In genomic region chr12:4595055-4595454, GRCm38 (mm10) we compare ENCODE assay signal across 14 mouse cellular contexts. TPM values are rescaled to one million over a fixed set of nuclear protein-coding genes. Genes with fewer than 3 reads are reported as not detected.
DNase-seq lines count a peak whose midpoint lies in the region; ATAC-seq and TF ChIP-seq lines count a peak whose summit lies in the region.
"Had no signal": no experiment of that assay in that cellular context is flagged by ENCODE, and none has a peak within 500 bp of the region (broad histone marks: within the 10 kb centered on the region; RNA-seq: fewer than 3 reads in every experiment).

No protein-coding gene starts in this region.

- no peak for ATAC-seq in kidney, embryonic 16.5 days (ENCODE audit: low FRiP score, low TSS enrichment)
- ATAC-seq in G1E (ENCODE audit: extremely low read depth, insufficient number of reproducible peaks, low FRiP score, poor library complexity, severe bottlenecking), result peak; percentile 70
- ATAC-seq in liver, embryonic 14.5 days (ENCODE audit: insufficient read depth), result no peak
- no peak for ATAC-seq in kidney, embryonic 14.5 days (ENCODE audit: low FRiP score, low TSS enrichment)
- ATAC-seq: hindbrain, postnatal 0 days had no signal

- DNase-seq in kidney, postnatal 25 days, result no peak
- DNase-seq in 416B (ENCODE audit: low read depth) (peak; percentile 80), G1E (ENCODE audit: low spot score) (peak; percentile 42)
- DNase-seq in liver, embryonic 14.5 days (ENCODE audit: low read depth in 3 of 3, low spot score in 3 of 3), result no peak
- DNase-seq in urinary bladder, postnatal 10 days (ENCODE audit: low spot score), result no peak
- no peak for DNase-seq in embryo, embryonic 10 days (ENCODE audit: low spot score)
- DNase-seq: gastrocnemius, postnatal 36 days had no signal

- H3K9me3 ChIP-seq in kidney, embryonic 16.5 days (ENCODE audit: low read length), result no peaks in the 10 kb centered on the region
- no peaks in the 10 kb centered on the region for H3K9me3 ChIP-seq in G1E (replicated peaks)
- H3K9me3 ChIP-seq in liver, embryonic 14.5 days (ENCODE audit: control insufficient read depth, low read length), result no peaks in the 10 kb centered on the region
- H3K9me3 ChIP-seq in kidney, embryonic 14.5 days (ENCODE audit: control insufficient read depth, low read length), result no peaks in the 10 kb centered on the region
- H3K9me3 ChIP-seq: forebrain, embryonic 12.5 days had no signal

- H3K27ac ChIP-seq in kidney, embryonic 16.5 days (ENCODE audit: low read length), result no peak overlapping the region
- H3K27ac ChIP-seq in liver, embryonic 14.5 days, result no peak overlapping the region
- no peak overlapping the region for H3K27ac ChIP-seq in kidney, embryonic 14.5 days (ENCODE audit: low read depth, low read length)
- H3K27ac ChIP-seq: forebrain, embryonic 12.5 days; hindbrain, postnatal 0 days had no signal

- H3K9ac ChIP-seq in kidney, embryonic 16.5 days (replicated peaks; ENCODE audit: low read length), result no peak overlapping the region
- no peak overlapping the region for H3K9ac ChIP-seq in liver, embryonic 14.5 days (replicated peaks)
- no peak overlapping the region for H3K9ac ChIP-seq in kidney, embryonic 14.5 days (ENCODE audit: low read depth, low read length)
- H3K9ac ChIP-seq: forebrain, embryonic 12.5 days had no signal

- H3K4me1 ChIP-seq in kidney, embryonic 16.5 days (ENCODE audit: insufficient read depth, low read length), result peaks cover 21% of the 10 kb centered on the region
- H3K4me1 ChIP-seq in G1E (ENCODE audit: insufficient read depth, low read depth, low read length), result peaks cover 46% of the 10 kb centered on the region
- peaks cover 10 to 19% of the 10 kb centered on the region in 2 experiments for H3K4me1 ChIP-seq in liver, embryonic 14.5 days (replicated peaks; ENCODE audit: control insufficient read depth in 2 of 2, insufficient read depth in 2 of 2, low read length in 1 of 2)
- H3K4me1 ChIP-seq in kidney, embryonic 14.5 days (ENCODE audit: control insufficient read depth, insufficient read depth, low read length), result peaks cover 13% of the 10 kb centered on the region; the same call in 1 of the 2 replicates

- no peak for TF ChIP-seq EP300 in liver, embryonic 14.5 days (IDR thresholded peaks at IDR 0.05; ENCODE audit: low read depth)

- peak overlapping the region; percentile 31; the same call in 1 of the 2 replicates for H3K4me2 ChIP-seq in kidney, embryonic 16.5 days (replicated peaks; ENCODE audit: low read depth, low read length)
- H3K4me2 ChIP-seq in liver, embryonic 14.5 days (ENCODE audit: low read depth), result peak overlapping the region; percentile 34
- no peak overlapping the region; the same call in 1 of the 2 replicates for H3K4me2 ChIP-seq in kidney, embryonic 14.5 days (replicated peaks; ENCODE audit: low read depth, low read length)
- H3K4me2 ChIP-seq: forebrain, embryonic 12.5 days had no signal

- H3K27me3 ChIP-seq in kidney, embryonic 16.5 days (ENCODE audit: insufficient read depth, low read length), result no peaks in the 10 kb centered on the region
- H3K27me3 ChIP-seq in G1E (ENCODE audit: insufficient read depth, low read length), result no peaks in the 10 kb centered on the region
- no peaks in the 10 kb centered on the region for H3K27me3 ChIP-seq in liver, embryonic 14.5 days (ENCODE audit: control insufficient read depth, insufficient read depth, low read length)
- no peaks in the 10 kb centered on the region for H3K27me3 ChIP-seq in kidney, embryonic 14.5 days (ENCODE audit: control insufficient read depth, insufficient read depth, low read length)

- WGBS in kidney, embryonic 16.5 days, result 55% methylated on average over 6 of the region's 6 CpGs
- WGBS in liver, embryonic 14.5 days (ENCODE audit: insufficient replicate concordance), result 19% methylated on average over 6 of the region's 6 CpGs
- WGBS in kidney, embryonic 14.5 days, result 59% methylated on average over 6 of the region's 6 CpGs

- no peaks in the 10 kb centered on the region for H3K36me3 ChIP-seq in kidney, embryonic 16.5 days (ENCODE audit: insufficient read depth, low read length)
- H3K36me3 ChIP-seq in G1E (replicated peaks), result peaks cover 23% of the 10 kb centered on the region
- no peaks in the 10 kb centered on the region for H3K36me3 ChIP-seq in liver, embryonic 14.5 days (replicated peaks; ENCODE audit: control insufficient read depth, insufficient read depth, low read depth)
- no peaks in the 10 kb centered on the region for H3K36me3 ChIP-seq in kidney, embryonic 14.5 days (ENCODE audit: control insufficient read depth, insufficient read depth, low read length)
- H3K36me3 ChIP-seq: forebrain, embryonic 12.5 days had no signal

- TF ChIP-seq CTCF in G1E (IDR thresholded peaks at IDR 0.05; ENCODE audit: low read depth, low read length), result no peak
- TF ChIP-seq CTCF in liver, embryonic 14.5 days (IDR thresholded peaks at IDR 0.05; ENCODE audit: low read depth), result no peak

- no peak overlapping the region for H3K4me3 ChIP-seq in kidney, embryonic 16.5 days (ENCODE audit: low read length)
- H3K4me3 ChIP-seq in G1E (ENCODE audit: low read depth, low read length), result peak overlapping the region; percentile 2; the same call in 1 of the 2 replicates
- no peak overlapping the region for H3K4me3 ChIP-seq in liver, embryonic 14.5 days (ENCODE audit: insufficient read depth in 1 of 2, low read depth in 2 of 2, low read length in 2 of 2)
- H3K4me3 ChIP-seq in kidney, embryonic 14.5 days (ENCODE audit: low read length), result no peak overlapping the region
- H3K4me3 ChIP-seq: forebrain, embryonic 12.5 days had no signal

RNA-seq across cellular contexts. Expression of gene Gm3625, which starts 2.3 kb away (rescaled TPM):
- not detected in 2 replicates for polyA plus RNA-seq in kidney, embryonic 16.5 days (2015; fragmentation: Nextera tagmentation; extraction: Ambion mirVana)
- 89.8 TPM in 1 of 2 replicates, not detected in the other for total RNA-seq in G1E (2014; fragmentation: Nextera tagmentation)
- not detected in 2 replicates for total RNA-seq in G1E (2017)
- not detected in 2 replicates for polyA plus RNA-seq in G1E (2012)
- polyA plus RNA-seq in liver, embryonic 14.5 days (2012; rRNA removed), result not detected in 2 replicates
- polyA plus RNA-seq in liver, embryonic 14.5 days (2014; fragmentation: Nextera tagmentation; extraction: Ambion mirVana), result not detected in 2 replicates
- not detected in 2 replicates for polyA plus RNA-seq in kidney, embryonic 14.5 days (2014; fragmentation: Nextera tagmentation; extraction: Ambion mirVana)
- total RNA-seq: adrenal gland, adult 18-20 months; gastrocnemius, postnatal 36 days; hindbrain, postnatal 0 days; liver, adult 2 months; midbrain, postnatal 0 days had no signal
- polyA plus RNA-seq: forebrain, embryonic 12.5 days; hindbrain, postnatal 0 days; liver, adult 2 months; midbrain, postnatal 0 days had no signal

RNA-seq across cellular contexts. Expression of gene Itsn2, which starts 2.6 kb away (rescaled TPM):
- 33.3 and 37.2 TPM in 2 replicates for polyA plus RNA-seq in kidney, embryonic 16.5 days (2015; fragmentation: Nextera tagmentation; extraction: Ambion mirVana)
- total RNA-seq in G1E (2014; fragmentation: Nextera tagmentation), result 117 and 137 TPM in 2 replicates
- total RNA-seq in G1E (2017), result 149 and 168 TPM in 2 replicates
- 10.2 and 17.6 TPM in 2 replicates for polyA plus RNA-seq in G1E (2012)
- polyA plus RNA-seq in liver, embryonic 14.5 days (2012; rRNA removed), result 10.8 and 13.2 TPM in 2 replicates
- polyA plus RNA-seq in liver, embryonic 14.5 days (2014; fragmentation: Nextera tagmentation; extraction: Ambion mirVana), result 22.5 and 27.2 TPM in 2 replicates
- polyA plus RNA-seq in kidney, embryonic 14.5 days (2014; fragmentation: Nextera tagmentation; extraction: Ambion mirVana), result 33.0 and 46.8 TPM in 2 replicates

Comparison
In these comparisons a context has a peak if more than half of its experiments do, and no peak if none do; other contexts are left out.
1. DNase-seq: peak in 416B (single experiment) and G1E (single experiment); none in kidney, postnatal 25 days (0 of 2), liver, embryonic 14.5 days (0 of 3), urinary bladder, postnatal 10 days (single experiment) and embryo, embryonic 10 days (single experiment).